Mouse (Mus musculus): Measurements from ENCODE around the gene Polr3gl.

GRCm38 (mm10) chr3:96575272-96575984, 18.6 kb downstream of the Polr3gl start:
- TF ChIP-seq CTCF (IDR thresholded peaks at IDR 0.05; ENCODE audit: low read depth, low read length) (no peak), POLR2A (IDR thresholded peaks at IDR 0.05; ENCODE audit: borderline replicate concordance, low read depth, low read length) (no peak)
